Mouse (Mus musculus): ENCODE data around the gene Defb46.

DNA sequence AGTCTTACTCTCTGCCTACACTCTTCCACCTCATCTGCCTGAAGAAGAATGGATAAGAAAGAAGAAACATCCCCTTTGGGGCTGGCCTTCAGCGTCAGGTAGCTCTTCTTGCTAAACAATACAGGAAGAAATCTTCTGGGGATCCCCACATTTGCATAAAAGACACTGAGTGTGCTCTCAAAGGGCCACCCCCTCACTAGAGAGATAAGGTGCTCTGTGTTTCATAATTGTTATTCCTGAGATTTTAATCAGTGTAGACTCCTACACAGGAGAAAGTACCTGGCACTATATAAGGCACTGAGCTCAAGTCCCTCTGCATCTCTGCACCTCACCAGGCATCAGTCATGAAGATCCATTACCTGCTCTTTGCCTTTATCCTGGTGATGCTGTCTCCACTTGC is 14.6 kb upstream of the Defb46 start, which contains the start of gene Defb6:
- TF ChIP-seq POLR2A (IDR thresholded peaks at IDR 0.05; ENCODE audit: extremely low read depth, insufficient read depth, low read length): no peak
- TF ChIP-seq CTCF (IDR thresholded peaks at IDR 0.05; ENCODE audit: low read depth, low read length): no peak

All from liver, adult 2 months (tissue).